Mouse (Mus musculus): ENCODE data around the gene 2900026A02Rik. TPM values are rescaled to one million over a fixed set of nuclear protein-coding genes. Genes with fewer than 3 reads are reported as not detected.
"Not testable (repeated sequence)": the region's sequence is repeated elsewhere in the genome, so short reads cannot be mapped to it uniquely, and the experiment has no call there.

The 2900026A02Rik gene
- total and polyA plus RNA-seq, 2 experiments: 8.0 to 29.2 TPM

DNA sequence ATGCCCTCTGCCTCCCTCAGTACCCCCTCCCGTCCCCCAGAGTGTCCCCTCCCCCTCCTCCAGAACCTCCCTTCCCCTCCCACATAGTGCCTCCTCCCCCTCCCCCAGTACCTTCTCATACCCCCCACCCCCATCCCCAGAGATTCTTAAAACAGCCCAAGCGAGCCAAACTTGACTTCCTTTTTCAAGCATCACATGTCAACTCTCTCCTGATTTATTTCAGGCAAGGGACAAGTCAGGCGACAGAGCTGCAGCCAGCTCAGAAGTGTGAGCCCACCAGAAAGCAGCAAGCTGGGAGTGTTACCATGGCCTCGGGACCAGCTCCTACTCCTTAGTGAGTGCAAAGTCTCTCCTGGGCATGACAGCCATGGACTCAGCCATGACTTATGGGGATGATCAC is 109.7 kb downstream of the 2900026A02Rik start:
- no peak overlapping the region for H3K9ac ChIP-seq (ENCODE audit: low read depth, low read length)
- H3K4me3 ChIP-seq (ENCODE audit: insufficient read depth, low read depth, low read length): no peak overlapping the region
- WGBS: 54% methylated on average over 4 of the region's 4 CpGs
- peaks cover 6% of the 10 kb centered on the region for H3K4me1 ChIP-seq (ENCODE audit: control insufficient read depth, insufficient read depth, low read length)
- DNase-seq (ENCODE audit: extremely low read depth, low read depth, low spot score): no peak
- H3K79me2 ChIP-seq (ENCODE audit: control insufficient read depth, insufficient read depth, low read length): peaks cover 56% of the 10 kb centered on the region
- no peak overlapping the region for H3K27ac ChIP-seq (replicated peaks; ENCODE audit: insufficient read depth, low read depth, low read length)
- no peaks in the 10 kb centered on the region for H3K36me3 ChIP-seq (ENCODE audit: control insufficient read depth, insufficient read depth, low read length)
- no peak for TF ChIP-seq CTCF (IDR thresholded peaks at IDR 0.05; ENCODE audit: low read depth, low read length)
- TF ChIP-seq POLR2A (IDR thresholded peaks at IDR 0.05; ENCODE audit: extremely low read depth, insufficient read depth, low read length): no peak
- H3K27me3 ChIP-seq (ENCODE audit: control insufficient read depth, insufficient read depth, low read length): no peaks in the 10 kb centered on the region

DNA sequence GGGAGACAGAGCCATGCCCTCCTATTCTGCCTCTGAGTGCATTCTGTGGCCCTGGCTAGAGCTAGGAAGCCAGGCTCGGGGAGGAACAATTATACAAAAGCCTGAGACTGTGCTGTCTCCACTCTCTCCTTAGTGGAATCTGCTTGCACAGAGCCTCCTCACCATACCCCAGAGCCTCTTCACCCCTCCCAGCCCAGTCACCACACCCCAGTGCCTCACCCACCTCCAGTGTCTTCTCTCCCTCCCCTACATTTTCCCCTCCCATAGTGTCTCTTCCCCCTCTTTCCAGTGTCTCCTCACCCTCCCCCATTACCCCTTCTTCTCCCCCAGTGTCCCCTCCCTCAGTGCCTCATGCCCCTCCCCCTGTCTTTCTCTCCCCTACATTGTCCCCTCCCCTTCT is 110.1 kb downstream of the 2900026A02Rik start:
- TF ChIP-seq POLR2A (IDR thresholded peaks at IDR 0.05; ENCODE audit: extremely low read depth, insufficient read depth, low read length): no peak
- TF ChIP-seq CTCF (IDR thresholded peaks at IDR 0.05; ENCODE audit: low read depth, low read length): no peak
- 32% methylated on average over 1 of the region's 1 CpGs for WGBS
- no peak overlapping the region for H3K9ac ChIP-seq (ENCODE audit: low read depth, low read length)
- H3K4me1 ChIP-seq (ENCODE audit: control insufficient read depth, insufficient read depth, low read length): peaks cover 6% of the 10 kb centered on the region
- no peak overlapping the region for H3K27ac ChIP-seq (replicated peaks; ENCODE audit: insufficient read depth, low read depth, low read length)
- DNase-seq (ENCODE audit: extremely low read depth, low read depth, low spot score): no peak
- no peaks in the 10 kb centered on the region for H3K27me3 ChIP-seq (ENCODE audit: control insufficient read depth, insufficient read depth, low read length)
- H3K4me3 ChIP-seq (ENCODE audit: insufficient read depth, low read depth, low read length): no peak overlapping the region
- H3K79me2 ChIP-seq (ENCODE audit: control insufficient read depth, insufficient read depth, low read length): peaks cover 52% of the 10 kb centered on the region
- no peaks in the 10 kb centered on the region for H3K36me3 ChIP-seq (ENCODE audit: control insufficient read depth, insufficient read depth, low read length)

DNA sequence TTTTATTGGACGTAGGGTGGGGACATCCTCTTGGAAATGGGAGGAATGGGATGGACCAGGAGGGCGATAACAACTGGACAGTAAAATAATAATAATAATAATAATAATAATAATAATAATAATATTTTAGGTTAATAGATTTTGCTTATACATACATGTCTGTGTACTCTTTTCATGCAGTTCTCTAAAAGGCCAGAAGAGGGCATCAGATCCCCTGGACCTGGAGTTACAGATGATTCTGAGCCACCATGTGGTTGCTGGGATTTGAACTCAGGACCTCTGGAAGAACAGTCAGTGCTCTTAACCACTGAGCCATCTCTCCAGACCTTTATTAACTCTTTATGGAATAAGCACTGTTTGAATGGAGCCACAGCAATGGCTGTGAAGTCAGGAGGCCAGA is 111.4 kb downstream of the 2900026A02Rik start:
- H3K4me3 ChIP-seq (ENCODE audit: insufficient read depth, low read depth, low read length); H3K4me1 ChIP-seq (ENCODE audit: control insufficient read depth, insufficient read depth, low read length); H3K27me3 ChIP-seq (ENCODE audit: control insufficient read depth, insufficient read depth, low read length); H3K36me3 ChIP-seq (ENCODE audit: control insufficient read depth, insufficient read depth, low read length); H3K9ac ChIP-seq (ENCODE audit: low read depth, low read length); DNase-seq (ENCODE audit: extremely low read depth, low read depth, low spot score); H3K27ac ChIP-seq (replicated peaks; ENCODE audit: insufficient read depth, low read depth, low read length): not testable (repeated sequence)
- peaks cover 46% of the 10 kb centered on the region for H3K79me2 ChIP-seq (ENCODE audit: control insufficient read depth, insufficient read depth, low read length)
- peak; percentile 39 for TF ChIP-seq CTCF (IDR thresholded peaks at IDR 0.05; ENCODE audit: low read depth, low read length)
- 93% methylated on average over 2 of the region's 2 CpGs for WGBS

DNA sequence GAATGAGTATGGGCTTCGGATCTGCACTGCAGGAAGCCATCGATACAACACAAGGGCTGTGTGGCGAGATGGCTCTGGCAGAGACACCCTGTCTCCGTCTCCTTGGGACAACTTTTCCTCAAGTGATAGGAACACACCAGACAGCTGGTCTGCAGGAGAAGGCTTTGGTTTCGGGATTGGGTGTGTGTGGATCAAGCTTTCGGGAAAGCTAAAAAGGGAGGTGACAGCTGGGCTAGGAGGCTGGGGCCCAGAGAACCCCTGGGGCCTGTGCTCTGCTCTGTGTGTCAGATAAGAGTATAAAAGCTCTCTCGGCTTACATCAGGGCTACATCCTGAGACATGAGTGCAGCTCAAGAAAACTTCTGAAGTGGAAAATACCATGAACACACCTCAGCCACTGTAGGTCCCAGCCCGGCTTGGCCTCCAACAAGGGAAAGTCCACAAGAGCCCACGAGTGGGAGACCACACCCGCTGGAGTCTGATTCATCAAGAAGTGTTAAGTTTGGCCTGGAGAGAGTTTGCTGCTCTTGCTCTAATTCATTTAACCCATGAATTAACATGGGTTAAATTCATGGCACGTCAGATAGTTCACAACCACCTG is 112.8 kb downstream of the 2900026A02Rik start:
- no peak overlapping the region for H3K9ac ChIP-seq (ENCODE audit: low read depth, low read length)
- H3K27me3 ChIP-seq (ENCODE audit: control insufficient read depth, insufficient read depth, low read length): no peaks in the 10 kb centered on the region
- H3K36me3 ChIP-seq (ENCODE audit: control insufficient read depth, insufficient read depth, low read length): no peaks in the 10 kb centered on the region
- TF ChIP-seq POLR2A (IDR thresholded peaks at IDR 0.05; ENCODE audit: extremely low read depth, insufficient read depth, low read length) (no peak), CTCF (IDR thresholded peaks at IDR 0.05; ENCODE audit: low read depth, low read length) (no peak)
- peaks cover 41% of the 10 kb centered on the region for H3K79me2 ChIP-seq (ENCODE audit: control insufficient read depth, insufficient read depth, low read length)
- no peak for DNase-seq (ENCODE audit: extremely low read depth, low read depth, low spot score)
- H3K27ac ChIP-seq (replicated peaks; ENCODE audit: insufficient read depth, low read depth, low read length): no peak overlapping the region
- 79% methylated on average over 11 of the region's 11 CpGs for WGBS
- H3K4me1 ChIP-seq (ENCODE audit: control insufficient read depth, insufficient read depth, low read length): peaks cover 7% of the 10 kb centered on the region
- no peak overlapping the region for H3K4me3 ChIP-seq (ENCODE audit: insufficient read depth, low read depth, low read length)

DNA sequence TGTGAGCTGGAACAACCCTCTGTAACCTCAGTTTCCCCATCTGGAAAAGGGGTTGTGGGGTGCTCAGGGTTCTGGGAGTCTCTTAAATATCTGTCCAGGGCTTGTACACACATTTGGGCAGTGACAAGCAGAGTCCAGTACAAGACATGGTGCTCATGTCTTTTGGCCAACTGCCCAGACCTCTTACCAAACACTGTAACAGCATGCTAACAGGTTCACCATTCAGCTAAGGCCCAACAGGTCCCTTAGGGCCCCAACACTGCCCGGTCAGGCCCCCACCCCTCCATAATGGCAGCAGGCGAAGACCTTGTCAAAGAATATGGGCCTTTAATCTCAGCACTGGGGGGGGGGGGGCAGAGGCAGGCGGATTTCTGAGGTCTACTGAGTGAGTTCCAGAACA is 113.3 kb downstream of the 2900026A02Rik start:
- Histone ChIP-seq H3K27ac (replicated peaks; ENCODE audit: insufficient read depth, low read depth, low read length) (no peak overlapping the region), H3K4me3 (ENCODE audit: insufficient read depth, low read depth, low read length) (no peak overlapping the region), H3K4me1 (ENCODE audit: control insufficient read depth, insufficient read depth, low read length) (peaks cover 7% of the 10 kb centered on the region), H3K9ac (ENCODE audit: low read depth, low read length) (no peak overlapping the region), H3K79me2 (ENCODE audit: control insufficient read depth, insufficient read depth, low read length) (peaks cover 42% of the 10 kb centered on the region), H3K27me3 (ENCODE audit: control insufficient read depth, insufficient read depth, low read length) (no peaks in the 10 kb centered on the region), H3K36me3 (ENCODE audit: control insufficient read depth, insufficient read depth, low read length) (no peaks in the 10 kb centered on the region)
- WGBS: 48% methylated on average over 3 of the region's 3 CpGs
- TF ChIP-seq POLR2A (IDR thresholded peaks at IDR 0.05; ENCODE audit: extremely low read depth, insufficient read depth, low read length) (no peak), CTCF (IDR thresholded peaks at IDR 0.05; ENCODE audit: low read depth, low read length) (no peak)
- peak; percentile 87 for DNase-seq (ENCODE audit: extremely low read depth, low read depth, low spot score)

- Histone ChIP-seq H3K4me1 (ENCODE audit: control insufficient read depth, insufficient read depth, low read length) (peaks cover 7% of the 10 kb centered on the region; the same call in 1 of the 2 replicates), H3K79me2 (ENCODE audit: control insufficient read depth, insufficient read depth, low read length) (peaks cover 35% of the 10 kb centered on the region), H3K27ac (replicated peaks; ENCODE audit: insufficient read depth, low read depth, low read length) (no peak overlapping the region), H3K4me3 (ENCODE audit: insufficient read depth, low read depth, low read length) (no peak overlapping the region), H3K36me3 (ENCODE audit: control insufficient read depth, insufficient read depth, low read length) (no peaks in the 10 kb centered on the region), H3K9ac (ENCODE audit: low read depth, low read length) (no peak overlapping the region), H3K27me3 (ENCODE audit: control insufficient read depth, insufficient read depth, low read length) (no peaks in the 10 kb centered on the region)
- WGBS: 72% methylated on average over 7 of the region's 7 CpGs
- DNase-seq (ENCODE audit: extremely low read depth, low read depth, low spot score): no peak
- no peak for TF ChIP-seq POLR2A (IDR thresholded peaks at IDR 0.05; ENCODE audit: extremely low read depth, insufficient read depth, low read length)
- TF ChIP-seq CTCF (IDR thresholded peaks at IDR 0.05; ENCODE audit: low read depth, low read length): no peak
Observed at GRCm38 (mm10) chr5:113106594-113106993, 114.4 kb downstream of the 2900026A02Rik start.
